Mouse (Mus musculus): Measurements from ENCODE around the gene Gm10644. TPM values are rescaled to one million over a fixed set of nuclear protein-coding genes. Genes with fewer than 3 reads are reported as not detected.

The Gm10644 gene
- polyA plus RNA-seq, 1 experiment from 2014 or later, result 0.37 TPM

DNA sequence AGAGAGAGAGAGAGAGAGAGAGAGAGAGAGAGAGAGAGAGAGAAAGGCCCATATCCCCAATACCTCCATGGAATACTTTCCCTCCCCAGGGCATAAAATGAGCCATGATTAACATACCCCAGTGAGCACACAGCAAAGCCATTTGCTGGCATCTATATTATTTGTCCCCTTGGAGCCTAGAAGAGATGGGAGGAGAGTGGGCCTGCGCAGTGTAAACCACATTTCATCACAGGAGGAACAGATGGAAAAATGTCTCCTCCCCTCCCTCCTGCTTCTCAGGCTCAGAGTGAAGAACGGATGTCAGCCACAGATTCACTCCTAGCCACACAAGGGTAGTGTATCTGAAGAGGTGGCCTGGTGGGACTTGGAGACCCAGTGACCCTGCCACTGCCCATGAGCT is 66.6 kb downstream of the Gm10644 start:
- no peaks in the 10 kb centered on the region for H3K9me3 ChIP-seq (ENCODE audit: control insufficient read depth, low read length)
- ATAC-seq (replicated peaks; ENCODE audit: low FRiP score, low TSS enrichment, low read depth) (no peak), DNase-seq (ENCODE audit: low spot score) (no peak)
- H3K4me2 ChIP-seq (ENCODE audit: low read length), result no peak overlapping the region
- H3K27me3 ChIP-seq (replicated peaks; ENCODE audit: control insufficient read depth, insufficient read depth, low read length), result no peaks in the 10 kb centered on the region
- H3K4me3 ChIP-seq (ENCODE audit: low read depth, low read length), result no peak overlapping the region
- 58% methylated on average over 2 of the region's 2 CpGs for WGBS
- no peaks in the 10 kb centered on the region for H3K4me1 ChIP-seq (replicated peaks; ENCODE audit: control insufficient read depth, insufficient read depth, low read length)
- no peaks in the 10 kb centered on the region for H3K36me3 ChIP-seq (ENCODE audit: control insufficient read depth, insufficient read depth, low read length)
- no peak overlapping the region for H3K9ac ChIP-seq (ENCODE audit: low read length)
- H3K27ac ChIP-seq (ENCODE audit: low read depth), result no peak overlapping the region

Small RNA genes within 50 kb of the gene (microRNA-seq; reads per million reads assigned to microRNA genes)
- not detected for gene Gm44330
- not detected for gene Gm44450

Other genes starting within 250 kb of the Gm10644 start
- gene Ddx39, start 240.0 kb downstream of the Gm10644 start, polyA plus RNA-seq (2014; fragmentation: Nextera tagmentation; extraction: Ambion mirVana), result 220 and 222 TPM in 2 replicates
- 40.2 and 41.4 TPM in 2 replicates for gene Adgre5, start 213.9 kb downstream of the Gm10644 start, polyA plus RNA-seq (2014; fragmentation: Nextera tagmentation; extraction: Ambion mirVana)
- gene Adgrl1, start 55.1 kb downstream of the Gm10644 start, polyA plus RNA-seq (2014; fragmentation: Nextera tagmentation; extraction: Ambion mirVana), result 21.8 and 24.9 TPM in 2 replicates
- gene Asf1b, start 302 bp upstream of the Gm10644 start, polyA plus RNA-seq (2014; fragmentation: Nextera tagmentation; extraction: Ambion mirVana), result 64.8 and 70.9 TPM in 2 replicates
- gene Prkaca, start 17.8 kb upstream of the Gm10644 start, polyA plus RNA-seq (2014; fragmentation: Nextera tagmentation; extraction: Ambion mirVana), result 97.9 and 105 TPM in 2 replicates
- gene Samd1, start 42.5 kb upstream of the Gm10644 start, polyA plus RNA-seq (2014; fragmentation: Nextera tagmentation; extraction: Ambion mirVana), result 15.4 and 17.6 TPM in 2 replicates
- 0.39 and 0.66 TPM in 2 replicates for gene 1700067K01Rik, start 46.3 kb upstream of the Gm10644 start, polyA plus RNA-seq (2014; fragmentation: Nextera tagmentation; extraction: Ambion mirVana)
- gene 2210011C24Rik, start 57.0 kb upstream of the Gm10644 start, polyA plus RNA-seq (2014; fragmentation: Nextera tagmentation; extraction: Ambion mirVana), result 1.3 and 1.6 TPM in 2 replicates
- gene Palm3, start 66.3 kb upstream of the Gm10644 start, polyA plus RNA-seq (2014; fragmentation: Nextera tagmentation; extraction: Ambion mirVana), result 5.8 and 7.0 TPM in 2 replicates
- 0.69 and 1.2 TPM in 2 replicates for gene Il27ra, start 87.4 kb upstream of the Gm10644 start, polyA plus RNA-seq (2014; fragmentation: Nextera tagmentation; extraction: Ambion mirVana)
- gene Rln3, start 89.8 kb upstream of the Gm10644 start, polyA plus RNA-seq (2014; fragmentation: Nextera tagmentation; extraction: Ambion mirVana), result 0.40 and 0.41 TPM in 2 replicates
- 1.5 and 1.9 TPM in 2 replicates for gene Gm10643, start 109.9 kb upstream of the Gm10644 start, polyA plus RNA-seq (2014; fragmentation: Nextera tagmentation; extraction: Ambion mirVana)
- gene Rfx1, start 111.6 kb upstream of the Gm10644 start, polyA plus RNA-seq (2014; fragmentation: Nextera tagmentation; extraction: Ambion mirVana), result 11.1 and 11.6 TPM in 2 replicates
- 10.8 and 11.7 TPM in 2 replicates for gene Dcaf15, start 149.6 kb upstream of the Gm10644 start, polyA plus RNA-seq (2014; fragmentation: Nextera tagmentation; extraction: Ambion mirVana)
- gene Podnl1, start 170.8 kb upstream of the Gm10644 start, polyA plus RNA-seq (2014; fragmentation: Nextera tagmentation; extraction: Ambion mirVana), result 0.46 and 0.49 TPM in 2 replicates
- 17.4 and 19.5 TPM in 2 replicates for gene Cc2d1a, start 192.7 kb upstream of the Gm10644 start, polyA plus RNA-seq (2014; fragmentation: Nextera tagmentation; extraction: Ambion mirVana)
- 0.48 and 0.92 TPM in 2 replicates for gene 4930432K21Rik, start 192.8 kb upstream of the Gm10644 start, polyA plus RNA-seq (2014; fragmentation: Nextera tagmentation; extraction: Ambion mirVana)
- 4.1 and 4.4 TPM in 2 replicates for gene Nanos3, start 230.0 kb upstream of the Gm10644 start, polyA plus RNA-seq (2014; fragmentation: Nextera tagmentation; extraction: Ambion mirVana)